Mouse (Mus musculus): ENCODE results near the gene Apol9b. TPM values are rescaled to one million over a fixed set of nuclear protein-coding genes. Genes with fewer than 3 reads are reported as not detected.
A peak's percentile ranks its signal among the peaks of the same experiment; 100 is the strongest.

Apol9b gene
- total RNA-seq, 2 experiments from 2014 or later = not detected

DNA sequence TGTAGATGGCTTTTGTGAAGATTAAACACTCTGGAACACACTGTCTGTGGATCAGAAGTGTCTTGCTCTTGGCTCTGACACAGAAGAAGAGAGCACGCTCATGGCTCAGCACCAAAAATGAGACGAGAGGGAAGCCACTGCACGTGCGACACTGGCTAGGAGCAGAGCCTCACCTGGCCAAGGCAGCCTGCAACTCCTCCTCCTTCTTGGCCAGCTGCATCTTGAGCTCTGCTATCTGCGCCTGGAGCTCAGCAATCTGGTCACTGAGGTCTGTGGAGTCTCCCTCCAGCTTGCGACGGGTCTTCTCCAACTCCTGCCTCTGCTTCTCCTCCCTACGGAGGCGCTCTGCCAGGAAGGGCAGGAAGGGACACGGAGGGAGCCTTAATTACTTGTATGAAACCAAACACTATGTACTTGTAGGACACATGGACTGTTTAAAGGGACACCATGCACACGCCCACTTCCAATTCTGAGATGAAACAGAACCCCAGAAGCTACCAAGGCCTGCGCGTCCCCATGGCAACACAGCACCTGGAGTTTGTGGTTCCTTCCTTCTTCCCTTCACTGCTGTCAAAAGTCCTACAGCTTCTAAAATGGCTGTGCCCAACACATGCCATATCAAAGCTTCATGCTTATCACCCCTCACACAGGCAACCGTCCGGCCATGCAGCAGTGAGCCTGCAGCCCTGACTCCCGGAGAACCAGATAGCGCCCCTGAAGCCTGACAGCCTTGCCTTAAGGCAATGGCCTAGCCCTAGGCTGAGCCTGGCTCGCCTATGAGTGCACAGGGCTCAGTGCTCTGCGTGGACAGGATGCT, 44.5 kb downstream of the Apol9b start:
- ATAC-seq (replicated peaks; ENCODE audit: poor library complexity) = peak; percentile 91

DNA sequence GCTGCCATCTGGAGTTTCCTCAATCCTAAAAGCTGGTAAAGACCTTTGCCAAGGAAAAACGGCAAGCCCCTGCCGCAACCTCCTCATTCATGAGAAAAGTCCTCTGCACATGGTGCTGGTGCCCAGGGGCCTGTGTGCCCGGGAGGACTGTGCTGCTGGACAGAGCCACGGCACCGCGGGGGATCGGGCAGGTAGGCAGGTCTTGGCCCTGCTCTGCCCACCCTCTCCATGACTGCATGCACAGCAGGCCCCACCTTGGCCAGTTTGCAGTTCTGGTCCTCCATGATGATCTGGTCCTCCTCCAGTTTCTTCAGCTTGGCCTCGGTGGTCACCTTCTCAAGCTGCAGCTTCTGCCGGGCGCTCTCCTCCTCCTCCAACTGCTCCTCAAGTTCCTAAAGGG, 45.5 kb downstream of the Apol9b start:
- no peak for ATAC-seq (replicated peaks; ENCODE audit: poor library complexity)

- peak; percentile 53 for ATAC-seq (replicated peaks; ENCODE audit: poor library complexity)
Observed at GRCm38 (mm10) chr15:77775186-77775963, 46.5 kb downstream of the Apol9b start.

DNA sequence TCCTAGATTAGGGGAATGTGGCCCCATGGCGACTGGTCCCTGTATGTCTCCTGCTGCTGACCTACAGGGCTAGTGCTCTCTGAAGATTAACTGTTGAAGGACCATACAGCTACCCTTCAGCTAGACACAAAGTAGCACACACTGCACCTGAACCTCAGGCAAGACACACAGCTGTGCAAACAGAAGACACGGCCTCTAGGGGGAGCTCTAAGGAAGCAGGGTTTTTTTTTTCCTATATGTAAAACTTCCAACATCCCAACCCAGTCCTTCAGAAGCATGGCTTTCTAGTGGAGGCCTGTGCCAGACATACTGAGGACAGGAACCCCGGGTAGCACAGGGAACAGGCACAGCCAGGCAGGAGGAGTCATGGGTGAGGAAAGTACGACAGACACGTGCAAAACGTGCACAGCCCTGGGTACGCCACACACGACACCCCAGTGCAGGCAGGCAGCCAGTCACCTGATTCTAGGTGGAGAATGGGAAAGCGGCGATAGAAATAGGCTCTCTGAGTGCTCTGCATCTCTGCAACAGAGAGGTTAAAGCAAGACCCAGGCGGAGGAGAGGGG, 53.7 kb downstream of the Apol9b start:
- peak; percentile 58; the same call in 1 of the 2 replicates for ATAC-seq (replicated peaks; ENCODE audit: poor library complexity)

- no peak for ATAC-seq (replicated peaks; ENCODE audit: poor library complexity)
Observed at GRCm38 (mm10) chr15:77784039-77784824, 55.4 kb downstream of the Apol9b start.

DNA sequence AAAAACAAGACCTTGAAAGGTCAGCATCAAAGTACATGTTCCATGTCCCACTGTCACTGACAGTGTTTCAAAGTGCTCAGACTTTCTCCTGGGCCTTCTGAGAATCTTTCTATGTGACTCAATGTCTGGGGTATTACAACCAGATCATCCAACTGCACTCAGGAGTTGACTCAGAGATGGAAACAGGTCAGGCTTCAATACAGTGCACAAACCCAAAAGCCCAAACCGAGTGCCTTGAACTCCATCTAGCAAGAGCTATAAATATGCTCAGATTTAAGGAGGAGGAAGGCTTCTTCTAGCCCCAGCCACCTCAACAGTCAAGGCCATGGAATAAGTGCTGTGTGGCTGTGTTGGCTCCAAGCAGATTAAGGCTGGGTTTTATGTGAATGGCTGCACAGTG, 57.0 kb downstream of the Apol9b start:
- ATAC-seq (replicated peaks; ENCODE audit: poor library complexity) = no peak

Other genes with a start within 250 kb of the Apol9b start
- gene Apol11a, start 220.8 kb upstream of the Apol9b start, total RNA-seq (2015) = not detected in 2 replicates
- not detected in 2 replicates for gene Apol11a, start 220.8 kb upstream of the Apol9b start, total RNA-seq (2017)
- gene Apol7c, start 195.7 kb upstream of the Apol9b start, total RNA-seq (2015) = not detected in 2 replicates
- gene Apol7c, start 195.7 kb upstream of the Apol9b start, total RNA-seq (2017) = not detected in 2 replicates
- not detected in 2 replicates for gene 1700025B11Rik, start 167.1 kb upstream of the Apol9b start, total RNA-seq (2015)
- gene 1700025B11Rik, start 167.1 kb upstream of the Apol9b start, total RNA-seq (2017) = not detected in 2 replicates
- gene Apol10b, start 132.9 kb upstream of the Apol9b start, total RNA-seq (2015) = not detected in 2 replicates
- gene Apol10b, start 132.9 kb upstream of the Apol9b start, total RNA-seq (2017) = not detected in 2 replicates
- not detected in 2 replicates for gene Gm36245, start 129.8 kb upstream of the Apol9b start, total RNA-seq (2015)
- not detected in 2 replicates for gene Gm36245, start 129.8 kb upstream of the Apol9b start, total RNA-seq (2017)
- not detected in 2 replicates for gene Apol11b, start 85.8 kb upstream of the Apol9b start, total RNA-seq (2015)
- gene Apol11b, start 85.8 kb upstream of the Apol9b start, total RNA-seq (2017) = not detected in 2 replicates
- gene Apol7e, start 30.2 kb upstream of the Apol9b start, total RNA-seq (2015) = 0.94 TPM in 1 of 2 replicates, not detected in the other
- 0.07 TPM in 1 of 2 replicates, not detected in the other for gene Apol7e, start 30.2 kb upstream of the Apol9b start, total RNA-seq (2017)
- gene Apol8, start 28.0 kb downstream of the Apol9b start, total RNA-seq (2015) = 0.05 and 1.8 TPM in 2 replicates
- 0.14 and 0.50 TPM in 2 replicates for gene Apol8, start 28.0 kb downstream of the Apol9b start, total RNA-seq (2017)
- 167 and 191 TPM in 2 replicates for gene Myh9, start 113.1 kb downstream of the Apol9b start, total RNA-seq (2015)
- gene Myh9, start 113.1 kb downstream of the Apol9b start, total RNA-seq (2017) = 238 and 338 TPM in 2 replicates
- 196 and 255 TPM in 2 replicates for gene Txn2, start 200.0 kb downstream of the Apol9b start, total RNA-seq (2015)
- 44.4 and 60.6 TPM in 2 replicates for gene Txn2, start 200.0 kb downstream of the Apol9b start, total RNA-seq (2017)
- gene Foxred2, start 227.7 kb downstream of the Apol9b start, total RNA-seq (2015) = 15.9 and 19.4 TPM in 2 replicates
- 15.0 and 16.2 TPM in 2 replicates for gene Foxred2, start 227.7 kb downstream of the Apol9b start, total RNA-seq (2017)
- 184 and 226 TPM in 2 replicates for gene Eif3d, start 241.8 kb downstream of the Apol9b start, total RNA-seq (2015)
- gene Eif3d, start 241.8 kb downstream of the Apol9b start, total RNA-seq (2017) = 249 and 254 TPM in 2 replicates